In the genomic region with DNA sequence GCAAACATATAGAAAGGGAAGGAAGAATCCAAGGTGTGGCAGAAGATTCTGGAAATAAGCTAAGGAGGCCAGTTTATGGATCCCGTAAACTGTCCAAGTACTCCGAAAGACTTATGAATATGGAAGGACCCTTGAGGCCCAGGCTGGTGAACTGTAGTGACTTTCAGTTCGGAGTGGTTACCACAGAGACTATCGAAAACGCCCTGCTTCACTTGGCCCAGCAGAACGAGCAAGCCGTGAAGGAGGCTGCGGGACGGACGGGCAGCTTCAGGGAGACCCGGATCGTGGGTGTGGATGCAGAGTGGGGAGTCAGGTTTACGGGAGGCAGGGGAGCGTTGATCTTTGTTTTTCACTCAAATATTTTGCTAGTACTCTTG, we compare ENCODE assay signal across 7 mouse cellular contexts. TPM values are rescaled to one million over a fixed set of nuclear protein-coding genes. Genes with fewer than 3 reads are reported as not detected.
DNase-seq lines count a peak whose midpoint lies in the region; ATAC-seq and TF ChIP-seq lines count a peak whose summit lies in the region.

No protein-coding gene starts in this region.

- peaks cover 29% of the 10 kb centered on the region for H3K4me1 ChIP-seq in lung, embryonic 15.5 days
- peaks cover 23% of the 10 kb centered on the region for H3K4me1 ChIP-seq in limb, embryonic 12.5 days (replicated peaks)
- H3K4me1 ChIP-seq in small intestine, adult 2 months (ENCODE audit: control insufficient read depth, insufficient read depth, insufficient read length, low read length), result peaks cover 24% of the 10 kb centered on the region

- TF ChIP-seq CTCF in small intestine, adult 2 months (IDR thresholded peaks at IDR 0.05; ENCODE audit: extremely low read depth, insufficient read length, insufficient replicate concordance, low read depth, low read length), result no peak

- ATAC-seq in lung, embryonic 15.5 days (ENCODE audit: borderline replicate concordance, extremely low read depth, low FRiP score, low TSS enrichment), result no peak
- ATAC-seq in erythroblast, adult 5-6 weeks (replicated peaks; ENCODE audit: low FRiP score, poor library complexity, severe bottlenecking), result peak; percentile 74
- ATAC-seq in limb, embryonic 12.5 days (ENCODE audit: insufficient number of reproducible peaks, insufficient read depth, low FRiP score, low TSS enrichment, low read depth), result 0 out of 2 replicates have a peak, but pooled peaks have one; percentile 32

- H3K4me2 ChIP-seq in lung, embryonic 15.5 days, result peak overlapping the region; percentile 75
- H3K4me2 ChIP-seq in limb, embryonic 12.5 days, result peak overlapping the region; percentile 78

- H3K9ac ChIP-seq in lung, embryonic 15.5 days, result no peak overlapping the region
- no peak overlapping the region for H3K9ac ChIP-seq in limb, embryonic 12.5 days (replicated peaks)

- no peak for TF ChIP-seq POLR2A in small intestine, adult 2 months (IDR thresholded peaks at IDR 0.05; ENCODE audit: low read depth, low read length)

- no peaks in the 10 kb centered on the region for H3K9me3 ChIP-seq in lung, embryonic 15.5 days
- H3K9me3 ChIP-seq in limb, embryonic 12.5 days, result no peaks in the 10 kb centered on the region

- H3K27ac ChIP-seq in lung, embryonic 15.5 days, result no peak overlapping the region
- H3K27ac ChIP-seq in limb, embryonic 12.5 days, result no peak overlapping the region
- no peak overlapping the region for H3K27ac ChIP-seq in small intestine, adult 2 months (ENCODE audit: insufficient read depth, low read depth, low read length)

- H3K4me3 ChIP-seq in lung, embryonic 15.5 days, result peak overlapping the region; percentile 67
- H3K4me3 ChIP-seq in limb, embryonic 12.5 days (replicated peaks), result peak overlapping the region; percentile 70
- H3K4me3 ChIP-seq in small intestine, adult 2 months (ENCODE audit: low read depth, low read length), result peak overlapping the region; percentile 76

- WGBS in lung, embryonic 15.5 days, result 57% methylated on average over 14 of the region's 14 CpGs
- 61% methylated on average over 14 of the region's 14 CpGs for WGBS in limb, embryonic 12.5 days
- 58% methylated on average over 14 of the region's 14 CpGs for WGBS in small intestine, adult 2 months

- H3K36me3 ChIP-seq in lung, embryonic 15.5 days, result 0 out of 2 replicates have a peak, but pooled peaks cover 2% of the 10 kb centered on the region
- H3K36me3 ChIP-seq in limb, embryonic 12.5 days, result peaks cover 16% of the 10 kb centered on the region; the same call in 1 of the 2 replicates
- H3K36me3 ChIP-seq in small intestine, adult 2 months (ENCODE audit: control insufficient read depth, insufficient read depth, low read length), result no peaks in the 10 kb centered on the region

- H3K27me3 ChIP-seq in lung, embryonic 15.5 days, result no peaks in the 10 kb centered on the region
- H3K27me3 ChIP-seq in limb, embryonic 12.5 days, result peaks cover 22% of the 10 kb centered on the region
- no peaks in the 10 kb centered on the region for H3K27me3 ChIP-seq in small intestine, adult 2 months (ENCODE audit: control insufficient read depth, insufficient read depth, low read length)

- DNase-seq in lung, postnatal 10 days, result no peak
- no peak for DNase-seq in adipocyte (ENCODE audit: low spot score)
- DNase-seq in kidney, adult 18-20 months, result no peak

RNA-seq across cellular contexts. Expression of a gene that starts 0.3 kb away (rescaled TPM):
- polyA plus RNA-seq in lung, embryonic 15.5 days (2015; fragmentation: Nextera tagmentation; extraction: Ambion mirVana), result 189 and 194 TPM in 2 replicates
- 12.3 and 29.8 TPM in 2 replicates for total RNA-seq in erythroblast, adult 5-6 weeks (2015; ENCODE audit: low replicate concordance)
- 5.3 and 10.6 TPM in 2 replicates for total RNA-seq in erythroblast, adult 5-6 weeks (2017; ENCODE audit: low replicate concordance)
- 193 and 204 TPM in 2 replicates for polyA plus RNA-seq in limb, embryonic 12.5 days (2016; fragmentation: Nextera tagmentation; extraction: Ambion mirVana)
- polyA plus RNA-seq in small intestine, adult 2 months (2012; rRNA removed), result 174 and 479 TPM in 2 replicates

RNA-seq across cellular contexts. Expression of a gene that starts 0.4 kb away (rescaled TPM):
- polyA plus RNA-seq in lung, embryonic 15.5 days (2015; fragmentation: Nextera tagmentation; extraction: Ambion mirVana), result 1.3 and 1.7 TPM in 2 replicates
- 0.96 TPM in 1 of 2 replicates, not detected in the other for total RNA-seq in erythroblast, adult 5-6 weeks (2015; ENCODE audit: low replicate concordance)
- 2.2 and 5.4 TPM in 2 replicates for total RNA-seq in erythroblast, adult 5-6 weeks (2017; ENCODE audit: low replicate concordance)
- polyA plus RNA-seq in limb, embryonic 12.5 days (2016; fragmentation: Nextera tagmentation; extraction: Ambion mirVana), result 1.0 and 1.6 TPM in 2 replicates
- 0.09 and 0.20 TPM in 2 replicates for polyA plus RNA-seq in small intestine, adult 2 months (2012; rRNA removed)

RNA-seq across cellular contexts. Expression of a gene that starts 18.8 kb away (rescaled TPM):
- 3.7 and 5.0 TPM in 2 replicates for polyA plus RNA-seq in lung, embryonic 15.5 days (2015; fragmentation: Nextera tagmentation; extraction: Ambion mirVana)
- 2.3 and 17.7 TPM in 2 replicates for total RNA-seq in erythroblast, adult 5-6 weeks (2015; ENCODE audit: low replicate concordance)
- total RNA-seq in erythroblast, adult 5-6 weeks (2017; ENCODE audit: low replicate concordance), result 1.5 and 6.0 TPM in 2 replicates
- 9.4 and 12.4 TPM in 2 replicates for polyA plus RNA-seq in limb, embryonic 12.5 days (2016; fragmentation: Nextera tagmentation; extraction: Ambion mirVana)
- 3.0 and 7.9 TPM in 2 replicates for polyA plus RNA-seq in small intestine, adult 2 months (2012; rRNA removed)

RNA-seq across cellular contexts. Expression of a gene that starts 22.9 kb away (rescaled TPM):
- 146 and 165 TPM in 2 replicates for polyA plus RNA-seq in lung, embryonic 15.5 days (2015; fragmentation: Nextera tagmentation; extraction: Ambion mirVana)
- 98.0 and 105 TPM in 2 replicates for total RNA-seq in erythroblast, adult 5-6 weeks (2015; ENCODE audit: low replicate concordance)
- 362 and 618 TPM in 2 replicates for total RNA-seq in erythroblast, adult 5-6 weeks (2017; ENCODE audit: low replicate concordance)
- polyA plus RNA-seq in limb, embryonic 12.5 days (2016; fragmentation: Nextera tagmentation; extraction: Ambion mirVana), result 126 and 129 TPM in 2 replicates
- 157 and 163 TPM in 2 replicates for polyA plus RNA-seq in small intestine, adult 2 months (2012; rRNA removed)

RNA-seq across cellular contexts. Expression of a gene that starts 25.7 kb away (rescaled TPM):
- polyA plus RNA-seq in lung, embryonic 15.5 days (2015; fragmentation: Nextera tagmentation; extraction: Ambion mirVana), result 127 and 128 TPM in 2 replicates
- 83.8 and 91.5 TPM in 2 replicates for total RNA-seq in erythroblast, adult 5-6 weeks (2015; ENCODE audit: low replicate concordance)
- 25.0 and 31.3 TPM in 2 replicates for total RNA-seq in erythroblast, adult 5-6 weeks (2017; ENCODE audit: low replicate concordance)
- polyA plus RNA-seq in limb, embryonic 12.5 days (2016; fragmentation: Nextera tagmentation; extraction: Ambion mirVana), result 94.1 and 104 TPM in 2 replicates
- polyA plus RNA-seq in small intestine, adult 2 months (2012; rRNA removed), result 28.9 and 64.8 TPM in 2 replicates
